Mouse (Mus musculus): ENCODE measurements around the gene Spen. TPM values are rescaled to one million over a fixed set of nuclear protein-coding genes. Genes with fewer than 3 reads are reported as not detected.
"Not testable (repeated sequence)": the region's sequence is repeated elsewhere in the genome, so short reads cannot be mapped to it uniquely, and the experiment has no call there.

The Spen gene
- polyA plus RNA-seq, 1 experiment = 46.9 TPM

GRCm38 (mm10) chr4:141564660-141565059, 26.3 kb upstream of the Spen start:
- Histone ChIP-seq H3K9me3 (replicated peaks; ENCODE audit: control insufficient read depth, insufficient read depth, low read length, poor library complexity, severe bottlenecking) (no peaks in the 10 kb centered on the region), H3K27me3 (ENCODE audit: control insufficient read depth, insufficient read depth, low read length, poor library complexity, severe bottlenecking) (no peaks in the 10 kb centered on the region), H3K9ac (ENCODE audit: low read depth, poor library complexity, severe bottlenecking) (peak overlapping the region; percentile 6), H3K36me3 (ENCODE audit: control insufficient read depth, insufficient read depth, low read length, poor library complexity, severe bottlenecking) (no peaks in the 10 kb centered on the region), H3K27ac (ENCODE audit: insufficient read depth, low read length) (peak overlapping the region; percentile 98), H3K4me3 (ENCODE audit: low read depth, low read length) (no peak overlapping the region), H3K4me1 (ENCODE audit: control insufficient read depth, insufficient read depth, low read length) (peaks cover 8% of the 10 kb centered on the region)
- TF ChIP-seq POLR2A (IDR thresholded peaks at IDR 0.05; ENCODE audit: insufficient read depth, low read length) = no peak
- TF ChIP-seq EP300 (IDR thresholded peaks at IDR 0.05; ENCODE audit: insufficient read depth, low read depth, low read length) = 0 out of 2 replicates have a peak, but pooled peaks have one; percentile 4
- no peak for TF ChIP-seq CTCF (IDR thresholded peaks at IDR 0.05; ENCODE audit: low read depth, low read length)

- H3K4me3 ChIP-seq (ENCODE audit: low read depth, low read length) = no peak overlapping the region
- H3K27me3 ChIP-seq (ENCODE audit: control insufficient read depth, insufficient read depth, low read length, poor library complexity, severe bottlenecking) = no peaks in the 10 kb centered on the region
- no peaks in the 10 kb centered on the region for H3K36me3 ChIP-seq (ENCODE audit: control insufficient read depth, insufficient read depth, low read length, poor library complexity, severe bottlenecking)
- TF ChIP-seq CTCF (IDR thresholded peaks at IDR 0.05; ENCODE audit: low read depth, low read length) (no peak), POLR2A (IDR thresholded peaks at IDR 0.05; ENCODE audit: insufficient read depth, low read length) (no peak), EP300 (IDR thresholded peaks at IDR 0.05; ENCODE audit: insufficient read depth, low read depth, low read length) (no peak)
- H3K27ac ChIP-seq (ENCODE audit: insufficient read depth, low read length) = peak overlapping the region; percentile 98
- H3K9me3 ChIP-seq (replicated peaks; ENCODE audit: control insufficient read depth, insufficient read depth, low read length, poor library complexity, severe bottlenecking) = no peaks in the 10 kb centered on the region
- H3K4me1 ChIP-seq (ENCODE audit: control insufficient read depth, insufficient read depth, low read length) = peaks cover 6% of the 10 kb centered on the region
- H3K9ac ChIP-seq (ENCODE audit: low read depth, poor library complexity, severe bottlenecking) = peak overlapping the region; percentile 43
Measured at GRCm38 (mm10) chr4:141564209-141564608, 25.8 kb upstream of the Spen start.

GRCm38 (mm10) chr4:141562281-141562680, 23.9 kb upstream of the Spen start:
- H3K27ac ChIP-seq (ENCODE audit: insufficient read depth, low read length) = no peak overlapping the region
- no peaks in the 10 kb centered on the region for H3K9me3 ChIP-seq (replicated peaks; ENCODE audit: control insufficient read depth, insufficient read depth, low read length, poor library complexity, severe bottlenecking)
- no peak for TF ChIP-seq POLR2A (IDR thresholded peaks at IDR 0.05; ENCODE audit: insufficient read depth, low read length)
- TF ChIP-seq EP300 (IDR thresholded peaks at IDR 0.05; ENCODE audit: insufficient read depth, low read depth, low read length) = no peak
- TF ChIP-seq CTCF (IDR thresholded peaks at IDR 0.05; ENCODE audit: low read depth, low read length) = no peak
- H3K4me3 ChIP-seq (ENCODE audit: low read depth, low read length) = no peak overlapping the region
- no peaks in the 10 kb centered on the region for H3K36me3 ChIP-seq (ENCODE audit: control insufficient read depth, insufficient read depth, low read length, poor library complexity, severe bottlenecking)
- peak overlapping the region; percentile 31; the same call in 1 of the 2 replicates for H3K9ac ChIP-seq (ENCODE audit: low read depth, poor library complexity, severe bottlenecking)
- H3K4me1 ChIP-seq (ENCODE audit: control insufficient read depth, insufficient read depth, low read length) = peaks cover 10% of the 10 kb centered on the region
- H3K27me3 ChIP-seq (ENCODE audit: control insufficient read depth, insufficient read depth, low read length, poor library complexity, severe bottlenecking) = no peaks in the 10 kb centered on the region

- not testable (repeated sequence) for H3K36me3 ChIP-seq (ENCODE audit: control insufficient read depth, insufficient read depth, low read length, poor library complexity, severe bottlenecking); H3K9ac ChIP-seq (ENCODE audit: low read depth, poor library complexity, severe bottlenecking); H3K4me3 ChIP-seq (ENCODE audit: low read depth, low read length); H3K27ac ChIP-seq (ENCODE audit: insufficient read depth, low read length); H3K27me3 ChIP-seq (ENCODE audit: control insufficient read depth, insufficient read depth, low read length, poor library complexity, severe bottlenecking); H3K9me3 ChIP-seq (replicated peaks; ENCODE audit: control insufficient read depth, insufficient read depth, low read length, poor library complexity, severe bottlenecking)
- peaks cover 10% of the 10 kb centered on the region for H3K4me1 ChIP-seq (ENCODE audit: control insufficient read depth, insufficient read depth, low read length)
Measured at GRCm38 (mm10) chr4:141561331-141561919, 23.0 kb upstream of the Spen start.

GRCm38 (mm10) chr4:141559898-141560263, 21.5 kb upstream of the Spen start:
- Histone ChIP-seq H3K27me3 (ENCODE audit: control insufficient read depth, insufficient read depth, low read length, poor library complexity, severe bottlenecking) (no peaks in the 10 kb centered on the region), H3K27ac (ENCODE audit: insufficient read depth, low read length) (peak overlapping the region; percentile 70), H3K36me3 (ENCODE audit: control insufficient read depth, insufficient read depth, low read length, poor library complexity, severe bottlenecking) (no peaks in the 10 kb centered on the region), H3K9me3 (replicated peaks; ENCODE audit: control insufficient read depth, insufficient read depth, low read length, poor library complexity, severe bottlenecking) (no peaks in the 10 kb centered on the region), H3K4me1 (ENCODE audit: control insufficient read depth, insufficient read depth, low read length) (peaks cover 11% of the 10 kb centered on the region), H3K4me3 (ENCODE audit: low read depth, low read length) (peak overlapping the region; percentile 50), H3K9ac (ENCODE audit: low read depth, poor library complexity, severe bottlenecking) (peak overlapping the region; percentile 46)
- TF ChIP-seq EP300 (IDR thresholded peaks at IDR 0.05; ENCODE audit: insufficient read depth, low read depth, low read length) (peak; percentile 78; the same call in 1 of the 2 replicates), POLR2A (IDR thresholded peaks at IDR 0.05; ENCODE audit: insufficient read depth, low read length) (no peak), CTCF (IDR thresholded peaks at IDR 0.05; ENCODE audit: low read depth, low read length) (peak; percentile 96)

GRCm38 (mm10) chr4:141559131-141559897, 20.9 kb upstream of the Spen start:
- Histone ChIP-seq H3K4me3 (ENCODE audit: low read depth, low read length) (peak overlapping the region; percentile 50), H3K27me3 (ENCODE audit: control insufficient read depth, insufficient read depth, low read length, poor library complexity, severe bottlenecking) (no peaks in the 10 kb centered on the region), H3K9ac (ENCODE audit: low read depth, poor library complexity, severe bottlenecking) (peak overlapping the region; percentile 46), H3K9me3 (replicated peaks; ENCODE audit: control insufficient read depth, insufficient read depth, low read length, poor library complexity, severe bottlenecking) (no peaks in the 10 kb centered on the region), H3K4me1 (ENCODE audit: control insufficient read depth, insufficient read depth, low read length) (peaks cover 12% of the 10 kb centered on the region), H3K27ac (ENCODE audit: insufficient read depth, low read length) (peak overlapping the region; percentile 70), H3K36me3 (ENCODE audit: control insufficient read depth, insufficient read depth, low read length, poor library complexity, severe bottlenecking) (no peaks in the 10 kb centered on the region)
- TF ChIP-seq POLR2A (IDR thresholded peaks at IDR 0.05; ENCODE audit: insufficient read depth, low read length) (no peak), EP300 (IDR thresholded peaks at IDR 0.05; ENCODE audit: insufficient read depth, low read depth, low read length) (peak; percentile 62), CTCF (IDR thresholded peaks at IDR 0.05; ENCODE audit: low read depth, low read length) (no peak)
